Mouse (Mus musculus) bone marrow macrophage, adult 2 months (primary cell): ENCODE results near the gene Cdca3.

Experiments
- CTCF ChIP-seq: IDR thresholded peaks from 2 replicates; pipeline ENCODE4 v1.5.1; 2012; ENCODE audit warnings: low read depth, mild to moderate bottlenecking, low read length, moderate library complexity
- POLR2A ChIP-seq: IDR thresholded peaks from 2 replicates; pipeline ENCODE4 v1.6.1; 2012; ENCODE audit warnings: mild to moderate bottlenecking, low read depth, low read length, borderline replicate concordance

DNA sequence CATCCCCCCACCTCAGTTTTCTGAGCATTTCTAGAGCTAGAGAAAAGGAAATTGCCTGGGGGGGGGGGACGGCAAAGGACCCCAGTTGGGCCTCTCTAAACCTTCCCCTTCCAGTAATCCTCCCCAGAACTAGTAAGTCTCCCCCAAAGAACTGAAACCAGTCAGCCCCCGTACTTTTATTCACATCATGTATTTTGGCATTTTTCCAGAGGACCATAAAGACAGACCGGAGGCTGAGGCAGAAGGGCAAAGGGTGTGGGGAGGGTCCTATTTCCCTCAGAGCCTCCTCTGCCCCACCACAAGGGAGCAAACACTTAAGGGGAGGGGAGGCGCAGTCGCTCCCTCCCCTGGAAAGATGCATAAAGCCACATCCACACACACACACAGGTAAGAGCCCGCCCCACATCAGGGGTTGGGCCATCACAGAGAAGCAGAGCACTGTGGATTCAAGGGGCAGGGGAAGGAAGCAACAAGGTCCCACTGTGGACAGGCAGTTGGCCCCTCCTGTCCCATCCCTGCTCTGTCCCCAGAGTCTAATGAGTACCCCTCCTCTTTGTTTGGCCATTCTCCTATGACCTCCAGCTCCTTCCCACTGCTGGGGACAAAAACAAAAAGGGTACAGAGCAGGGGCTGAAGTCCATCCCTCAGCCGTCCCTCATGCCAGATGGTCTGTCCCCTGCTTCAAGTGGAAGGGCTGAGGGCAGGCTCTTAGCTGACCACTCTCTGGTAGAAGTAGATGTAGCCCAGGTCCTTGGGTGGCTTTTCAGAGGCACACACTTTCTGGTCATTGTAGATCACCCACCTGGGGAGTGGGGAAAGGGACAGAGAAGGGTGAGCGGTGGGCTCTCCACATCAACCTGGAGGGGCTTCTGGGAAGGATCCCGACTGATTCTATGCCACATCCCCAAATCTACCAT lies 14.2 kb upstream of the Cdca3 start:
- TF ChIP-seq POLR2A (no peak), CTCF (no peak)
